Mouse (Mus musculus): ENCODE measurements around the gene Aurkb. TPM values are rescaled to one million over a fixed set of nuclear protein-coding genes. Genes with fewer than 3 reads are reported as not detected.
A peak's percentile ranks its signal among the peaks of the same experiment; 100 is the strongest.

Gene Aurkb
- polyA plus RNA-seq, 1 experiment from 2014 or later = 101 TPM

GRCm38 (mm10) chr11:69073065-69073888 lies 27.8 kb downstream of the Aurkb start:
- Histone ChIP-seq H3K9ac (ENCODE audit: low read depth, low read length) (peak overlapping the region; percentile 70), H3K36me3 (ENCODE audit: control insufficient read depth, insufficient read depth) (no peaks in the 10 kb centered on the region), H3K9me3 (replicated peaks; ENCODE audit: control insufficient read depth, low read length) (no peaks in the 10 kb centered on the region), H3K4me1 (ENCODE audit: control insufficient read depth, low read depth, low read length) (peaks cover 39% of the 10 kb centered on the region), H3K4me3 (ENCODE audit: low read depth, low read length) (peak overlapping the region; percentile 48), H3K27me3 (ENCODE audit: control insufficient read depth, insufficient read depth, low read depth, low read length) (no peaks in the 10 kb centered on the region), H3K4me2 (ENCODE audit: low read depth, low read length) (peak overlapping the region; percentile 80), H3K27ac (ENCODE audit: low read length) (peak overlapping the region; percentile 90)
- peak; percentile 60 for ATAC-seq (ENCODE audit: low read depth)
- WGBS (ENCODE audit: insufficient replicate concordance) = under 1% methylated on average over 14 of the region's 14 CpGs

GRCm38 (mm10) chr11:69073951-69074775 lies 28.7 kb downstream of the Aurkb start:
- H3K27me3 ChIP-seq (ENCODE audit: control insufficient read depth, insufficient read depth, low read depth, low read length) = no peaks in the 10 kb centered on the region
- no peaks in the 10 kb centered on the region for H3K9me3 ChIP-seq (replicated peaks; ENCODE audit: control insufficient read depth, low read length)
- H3K4me3 ChIP-seq (ENCODE audit: low read depth, low read length) = no peak overlapping the region
- H3K4me2 ChIP-seq (ENCODE audit: low read depth, low read length) = peak overlapping the region; percentile 80; the same call in 1 of the 2 replicates
- WGBS (ENCODE audit: insufficient replicate concordance) = 39% methylated on average over 6 of the region's 6 CpGs
- peak overlapping the region; percentile 70 for H3K9ac ChIP-seq (ENCODE audit: low read depth, low read length)
- H3K4me1 ChIP-seq (ENCODE audit: control insufficient read depth, low read depth, low read length) = peaks cover 39% of the 10 kb centered on the region
- no peaks in the 10 kb centered on the region for H3K36me3 ChIP-seq (ENCODE audit: control insufficient read depth, insufficient read depth)
- ATAC-seq (ENCODE audit: low read depth) = no peak
- H3K27ac ChIP-seq (ENCODE audit: low read length) = peak overlapping the region; percentile 90

GRCm38 (mm10) chr11:69074776-69075069 lies 29.3 kb downstream of the Aurkb start:
- no peak overlapping the region for H3K9ac ChIP-seq (ENCODE audit: low read depth, low read length)
- H3K27ac ChIP-seq (ENCODE audit: low read length) = peak overlapping the region; percentile 90
- H3K36me3 ChIP-seq (ENCODE audit: control insufficient read depth, insufficient read depth) = no peaks in the 10 kb centered on the region
- no peaks in the 10 kb centered on the region for H3K9me3 ChIP-seq (replicated peaks; ENCODE audit: control insufficient read depth, low read length)
- peaks cover 38% of the 10 kb centered on the region for H3K4me1 ChIP-seq (ENCODE audit: control insufficient read depth, low read depth, low read length)
- no peak overlapping the region for H3K4me3 ChIP-seq (ENCODE audit: low read depth, low read length)
- H3K4me2 ChIP-seq (ENCODE audit: low read depth, low read length) = no peak overlapping the region
- no peak for ATAC-seq (ENCODE audit: low read depth)
- WGBS (ENCODE audit: insufficient replicate concordance) = 51% methylated on average over 2 of the region's 2 CpGs
- no peaks in the 10 kb centered on the region for H3K27me3 ChIP-seq (ENCODE audit: control insufficient read depth, insufficient read depth, low read depth, low read length)

DNA sequence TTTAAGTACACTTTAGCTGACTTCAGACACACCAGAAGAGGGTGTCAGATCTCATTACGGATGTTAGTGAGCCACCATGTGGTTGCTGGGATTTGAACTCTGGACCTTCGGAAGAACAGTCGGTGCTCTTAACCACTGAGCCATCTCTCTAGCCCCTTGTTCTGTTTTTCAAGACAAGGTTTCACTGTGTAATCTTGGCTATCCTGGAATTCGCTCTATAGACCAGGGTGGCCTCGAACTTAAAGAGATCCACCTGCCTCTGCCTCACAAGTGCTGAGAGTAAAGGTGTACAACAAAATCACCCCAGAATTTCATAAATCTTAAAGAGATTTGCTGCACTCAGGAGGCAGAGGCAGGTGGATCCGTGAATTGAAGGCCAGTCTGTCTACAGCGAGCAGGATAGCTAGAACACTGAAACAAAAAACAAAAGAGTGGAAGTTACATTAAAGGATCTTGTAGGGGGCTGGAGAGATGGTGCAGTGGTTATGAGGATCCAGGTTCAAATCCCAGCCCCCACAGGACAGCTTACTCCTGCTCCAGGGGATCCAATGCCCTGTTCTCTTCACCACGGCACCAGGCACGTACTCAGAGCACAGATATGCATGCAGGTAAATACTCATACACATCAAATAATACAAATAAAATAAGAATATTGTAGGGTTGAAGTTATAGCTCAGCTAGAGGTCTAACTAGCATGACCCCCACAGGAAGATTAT lies 30.5 kb downstream of the Aurkb start:
- 44% methylated on average over 8 of the region's 9 CpGs for WGBS (ENCODE audit: insufficient replicate concordance)
- Histone ChIP-seq H3K27me3 (ENCODE audit: control insufficient read depth, insufficient read depth, low read depth, low read length) (no peaks in the 10 kb centered on the region), H3K9ac (ENCODE audit: low read depth, low read length) (no peak overlapping the region), H3K4me3 (ENCODE audit: low read depth, low read length) (no peak overlapping the region), H3K27ac (ENCODE audit: low read length) (no peak overlapping the region), H3K36me3 (ENCODE audit: control insufficient read depth, insufficient read depth) (no peaks in the 10 kb centered on the region), H3K4me1 (ENCODE audit: control insufficient read depth, low read depth, low read length) (peaks cover 33% of the 10 kb centered on the region), H3K9me3 (replicated peaks; ENCODE audit: control insufficient read depth, low read length) (no peaks in the 10 kb centered on the region), H3K4me2 (ENCODE audit: low read depth, low read length) (no peak overlapping the region)
- ATAC-seq (ENCODE audit: low read depth) = no peak

DNA sequence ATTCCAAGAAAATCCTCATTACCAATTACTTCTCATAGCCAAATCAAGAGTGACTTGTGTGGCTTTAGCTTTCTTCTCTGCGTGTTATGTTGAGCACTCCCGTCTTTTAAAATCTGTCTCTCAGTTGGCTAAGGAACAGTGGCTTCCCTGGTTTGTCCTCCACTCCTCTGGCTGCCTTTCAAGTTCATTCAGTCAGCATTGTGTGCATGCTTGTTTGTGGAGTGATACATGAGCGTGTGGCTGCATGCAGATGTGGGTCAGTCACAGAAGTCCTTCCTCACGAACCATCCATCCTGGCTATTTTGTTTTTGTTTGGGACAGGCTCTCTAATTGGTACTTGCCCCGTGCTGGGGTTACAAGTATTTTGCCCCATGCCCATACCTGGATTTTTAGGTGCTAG lies 31.1 kb downstream of the Aurkb start:
- H3K27me3 ChIP-seq (ENCODE audit: control insufficient read depth, insufficient read depth, low read depth, low read length) = no peaks in the 10 kb centered on the region
- no peak for ATAC-seq (ENCODE audit: low read depth)
- H3K36me3 ChIP-seq (ENCODE audit: control insufficient read depth, insufficient read depth) = no peaks in the 10 kb centered on the region
- H3K4me2 ChIP-seq (ENCODE audit: low read depth, low read length) = no peak overlapping the region
- no peak overlapping the region for H3K27ac ChIP-seq (ENCODE audit: low read length)
- H3K9ac ChIP-seq (ENCODE audit: low read depth, low read length) = no peak overlapping the region
- 63% methylated on average over 5 of the region's 5 CpGs for WGBS (ENCODE audit: insufficient replicate concordance)
- no peak overlapping the region for H3K4me3 ChIP-seq (ENCODE audit: low read depth, low read length)
- H3K9me3 ChIP-seq (replicated peaks; ENCODE audit: control insufficient read depth, low read length) = no peaks in the 10 kb centered on the region
- H3K4me1 ChIP-seq (ENCODE audit: control insufficient read depth, low read depth, low read length) = peaks cover 26% of the 10 kb centered on the region

DNA sequence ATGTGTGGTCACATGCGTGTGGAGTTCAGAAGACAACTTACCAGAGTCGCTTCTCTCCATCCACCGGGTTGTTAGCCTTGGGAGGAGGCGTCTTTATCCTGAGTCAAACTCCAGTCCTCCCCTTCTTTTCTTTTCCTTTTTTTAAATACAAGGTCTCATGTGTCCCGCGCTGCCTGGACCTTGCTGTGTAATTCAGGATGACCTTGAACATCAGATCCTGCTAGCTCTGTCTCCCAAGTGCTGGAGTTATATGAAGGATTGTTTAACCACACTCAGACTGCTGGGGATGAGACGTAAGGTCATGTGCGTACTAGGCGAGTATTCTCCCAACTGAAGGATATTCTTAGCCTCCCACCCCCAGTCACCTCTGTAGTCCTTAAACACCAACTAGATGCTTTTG lies 31.9 kb downstream of the Aurkb start:
- H3K4me1 ChIP-seq (ENCODE audit: control insufficient read depth, low read depth, low read length) = peaks cover 21% of the 10 kb centered on the region
- H3K36me3 ChIP-seq (ENCODE audit: control insufficient read depth, insufficient read depth) = no peaks in the 10 kb centered on the region
- H3K4me3 ChIP-seq (ENCODE audit: low read depth, low read length) = no peak overlapping the region
- no peak overlapping the region for H3K4me2 ChIP-seq (ENCODE audit: low read depth, low read length)
- no peaks in the 10 kb centered on the region for H3K27me3 ChIP-seq (ENCODE audit: control insufficient read depth, insufficient read depth, low read depth, low read length)
- no peak overlapping the region for H3K9ac ChIP-seq (ENCODE audit: low read depth, low read length)
- ATAC-seq (ENCODE audit: low read depth) = no peak
- 71% methylated on average over 9 of the region's 9 CpGs for WGBS (ENCODE audit: insufficient replicate concordance)
- no peaks in the 10 kb centered on the region for H3K9me3 ChIP-seq (replicated peaks; ENCODE audit: control insufficient read depth, low read length)
- H3K27ac ChIP-seq (ENCODE audit: low read length) = no peak overlapping the region

DNA sequence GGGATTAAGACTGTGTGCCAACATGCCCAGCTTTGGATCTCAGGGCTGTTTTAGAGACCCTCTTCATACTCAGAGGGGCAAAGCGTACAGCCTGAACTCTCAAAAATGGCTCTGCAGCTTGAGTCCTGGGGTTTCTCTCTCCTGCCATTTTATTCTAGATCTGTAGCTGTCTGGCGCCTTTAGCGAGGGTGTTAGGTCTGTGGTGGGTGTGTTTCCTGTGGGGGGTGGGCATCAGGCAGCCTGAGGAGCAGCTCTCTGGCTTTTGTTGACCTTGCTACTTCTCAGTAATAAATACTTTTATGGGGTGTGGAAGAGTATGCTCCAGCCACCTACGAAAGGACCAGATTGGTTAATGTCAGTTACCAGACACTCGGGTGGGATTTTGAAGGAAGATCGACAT lies 32.6 kb downstream of the Aurkb start:
- H3K27ac ChIP-seq (ENCODE audit: low read length) = no peak overlapping the region
- no peak overlapping the region for H3K9ac ChIP-seq (ENCODE audit: low read depth, low read length)
- no peak overlapping the region for H3K4me2 ChIP-seq (ENCODE audit: low read depth, low read length)
- H3K4me3 ChIP-seq (ENCODE audit: low read depth, low read length) = no peak overlapping the region
- ATAC-seq (ENCODE audit: low read depth) = no peak
- peaks cover 17% of the 10 kb centered on the region for H3K4me1 ChIP-seq (ENCODE audit: control insufficient read depth, low read depth, low read length)
- no peaks in the 10 kb centered on the region for H3K9me3 ChIP-seq (replicated peaks; ENCODE audit: control insufficient read depth, low read length)
- H3K27me3 ChIP-seq (ENCODE audit: control insufficient read depth, insufficient read depth, low read depth, low read length) = no peaks in the 10 kb centered on the region
- WGBS (ENCODE audit: insufficient replicate concordance) = 73% methylated on average over 6 of the region's 6 CpGs
- H3K36me3 ChIP-seq (ENCODE audit: control insufficient read depth, insufficient read depth) = no peaks in the 10 kb centered on the region

- ATAC-seq (ENCODE audit: low read depth) = peak; percentile 54
- no peak overlapping the region for H3K4me3 ChIP-seq (ENCODE audit: low read depth, low read length)
- no peaks in the 10 kb centered on the region for H3K9me3 ChIP-seq (replicated peaks; ENCODE audit: control insufficient read depth, low read length)
- 53% methylated on average over 5 of the region's 5 CpGs for WGBS (ENCODE audit: insufficient replicate concordance)
- H3K4me1 ChIP-seq (ENCODE audit: control insufficient read depth, low read depth, low read length) = peaks cover 10% of the 10 kb centered on the region
- H3K36me3 ChIP-seq (ENCODE audit: control insufficient read depth, insufficient read depth) = no peaks in the 10 kb centered on the region
- H3K27me3 ChIP-seq (ENCODE audit: control insufficient read depth, insufficient read depth, low read depth, low read length) = no peaks in the 10 kb centered on the region
- H3K27ac ChIP-seq (ENCODE audit: low read length) = no peak overlapping the region
- H3K9ac ChIP-seq (ENCODE audit: low read depth, low read length) = no peak overlapping the region
- H3K4me2 ChIP-seq (ENCODE audit: low read depth, low read length) = no peak overlapping the region
Measured at GRCm38 (mm10) chr11:69078805-69079438, 33.5 kb downstream of the Aurkb start.

Measured in liver, embryonic 16.5 days (tissue).